Mouse (Mus musculus) bone marrow macrophage, adult 2 months (primary cell): ENCODE data around the gene Renbp.

ENCODE experiments used
- CTCF ChIP-seq: IDR thresholded peaks from 2 replicates; pipeline ENCODE4 v1.5.1; 2012; ENCODE audit warnings: low read depth, mild to moderate bottlenecking, low read length, moderate library complexity
- POLR2A ChIP-seq: IDR thresholded peaks from 2 replicates; pipeline ENCODE4 v1.6.1; 2012; ENCODE audit warnings: mild to moderate bottlenecking, low read depth, low read length, borderline replicate concordance

DNA sequence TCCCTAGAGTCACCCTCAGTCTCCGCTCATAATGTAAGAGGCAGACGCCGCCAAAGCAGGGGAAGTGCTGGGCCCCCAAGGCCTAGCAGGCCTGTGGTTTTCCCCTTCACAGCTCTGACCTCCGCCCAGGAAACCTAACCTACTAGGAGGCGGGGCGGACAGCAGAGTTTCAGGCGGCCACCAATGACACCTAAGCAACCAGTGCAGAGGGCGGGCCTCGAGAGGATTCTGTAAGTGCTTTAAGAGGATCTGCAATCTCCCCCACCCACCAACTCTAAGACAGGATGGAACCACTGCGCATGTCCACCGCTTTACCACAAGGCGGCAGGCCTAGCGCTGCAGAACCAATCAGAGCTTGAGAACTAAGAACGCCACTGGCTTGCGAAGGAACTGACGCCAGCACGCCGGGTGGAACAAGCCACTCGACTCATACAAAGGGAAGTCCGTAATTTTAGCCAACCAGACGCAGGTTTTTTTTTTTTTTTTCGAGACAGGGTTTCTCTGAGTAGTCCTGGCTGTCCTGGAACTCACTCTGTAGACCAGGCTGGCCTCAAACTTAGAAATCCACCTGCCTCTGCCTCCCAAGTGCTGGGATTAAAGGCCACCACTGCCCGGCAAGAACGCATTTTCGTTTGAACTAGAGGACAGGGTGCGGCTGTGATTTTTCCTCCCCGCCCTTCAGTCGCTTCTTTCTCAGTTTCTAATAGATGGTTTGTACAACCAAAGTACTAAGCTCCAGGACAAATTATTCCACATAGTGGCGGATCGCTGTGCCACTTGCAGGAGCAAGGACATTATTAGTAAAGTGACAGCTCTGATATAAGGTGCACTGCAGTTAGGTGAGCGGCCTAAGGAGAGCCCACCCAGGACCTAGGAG lies 15.6 kb downstream of the Renbp start:
- TF ChIP-seq POLR2A (no peak), CTCF (no peak)
